Mouse (Mus musculus): ENCODE data around the gene Cntnap1. TPM values are rescaled to one million over a fixed set of nuclear protein-coding genes. Genes with fewer than 3 reads are reported as not detected.
"Not testable (repeated sequence)": the region's sequence is repeated elsewhere in the genome, so short reads cannot be mapped to it uniquely, and the experiment has no call there.

Cntnap1 gene
- 0.11 and 0.16 TPM in 2 replicates for polyA plus RNA-seq (2012; rRNA removed)
- polyA plus RNA-seq (2014; fragmentation: Nextera tagmentation; extraction: Ambion mirVana): 0.08 TPM in 1 of 2 replicates, not detected in the other

DNA sequence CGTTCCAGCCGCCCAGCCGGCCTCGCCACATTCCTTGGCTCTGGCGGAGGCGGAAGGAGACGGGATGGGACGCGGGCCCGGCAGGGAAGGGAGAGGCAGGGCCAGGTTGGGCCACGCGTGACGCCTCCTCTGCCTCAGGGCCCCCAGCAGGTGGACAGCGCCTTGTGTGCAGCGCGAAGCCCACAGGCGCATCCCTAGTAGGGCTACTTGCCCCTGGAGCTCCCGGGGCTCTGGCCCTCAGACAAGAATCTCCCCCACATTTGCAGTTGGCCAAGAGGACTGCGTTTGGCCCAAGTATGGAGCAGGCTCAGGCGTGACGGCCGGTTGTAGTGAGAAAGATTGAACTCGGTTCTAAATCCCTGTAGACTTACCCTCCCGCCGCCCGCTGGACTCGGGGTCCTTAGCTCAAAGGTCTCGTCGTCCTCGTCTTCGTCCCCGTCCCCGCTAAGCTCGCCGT lies at the start of gene Cntnap1:
Cntnap1 (plus strand) TSS at position 170 of the 457 bp plus-strand sequence.
- H3K27ac ChIP-seq: no peak within 1 kb of the TSS
- H3K4me3 ChIP-seq (ENCODE audit: insufficient read depth in 1 of 2, low read depth in 2 of 2, low read length in 2 of 2): peak within 1 kb of the TSS; percentile 49 to 68
- no peak within 1 kb of the TSS for H3K9ac ChIP-seq (replicated peaks)
- no peaks in the 10 kb centered on the region for H3K9me3 ChIP-seq (ENCODE audit: control insufficient read depth, low read length)
- peaks cover 100% of the 10 kb centered on the region for H3K27me3 ChIP-seq (ENCODE audit: control insufficient read depth, insufficient read depth, low read length)
- 1% methylated on average over 35 of the region's 35 CpGs for WGBS (ENCODE audit: insufficient replicate concordance)
- H3K4me2 ChIP-seq (ENCODE audit: low read depth): peak within 1 kb of the TSS; percentile 61
- peaks cover 0 to 12% of the 10 kb centered on the region in 2 experiments; a peak in 2 of 4 replicates for H3K4me1 ChIP-seq (replicated peaks; ENCODE audit: control insufficient read depth in 2 of 2, insufficient read depth in 2 of 2, low read length in 1 of 2)
- DNase-seq (ENCODE audit: low read depth in 3 of 3, low spot score in 3 of 3) (no peak), ATAC-seq (ENCODE audit: insufficient read depth) (no peak)
- no peaks in the 10 kb centered on the region for H3K36me3 ChIP-seq (replicated peaks; ENCODE audit: control insufficient read depth, insufficient read depth, low read depth)
- no peak for TF ChIP-seq EP300 (IDR thresholded peaks at IDR 0.05; ENCODE audit: low read depth)
- TF ChIP-seq CTCF (IDR thresholded peaks at IDR 0.05; ENCODE audit: low read depth): no peak

DNA sequence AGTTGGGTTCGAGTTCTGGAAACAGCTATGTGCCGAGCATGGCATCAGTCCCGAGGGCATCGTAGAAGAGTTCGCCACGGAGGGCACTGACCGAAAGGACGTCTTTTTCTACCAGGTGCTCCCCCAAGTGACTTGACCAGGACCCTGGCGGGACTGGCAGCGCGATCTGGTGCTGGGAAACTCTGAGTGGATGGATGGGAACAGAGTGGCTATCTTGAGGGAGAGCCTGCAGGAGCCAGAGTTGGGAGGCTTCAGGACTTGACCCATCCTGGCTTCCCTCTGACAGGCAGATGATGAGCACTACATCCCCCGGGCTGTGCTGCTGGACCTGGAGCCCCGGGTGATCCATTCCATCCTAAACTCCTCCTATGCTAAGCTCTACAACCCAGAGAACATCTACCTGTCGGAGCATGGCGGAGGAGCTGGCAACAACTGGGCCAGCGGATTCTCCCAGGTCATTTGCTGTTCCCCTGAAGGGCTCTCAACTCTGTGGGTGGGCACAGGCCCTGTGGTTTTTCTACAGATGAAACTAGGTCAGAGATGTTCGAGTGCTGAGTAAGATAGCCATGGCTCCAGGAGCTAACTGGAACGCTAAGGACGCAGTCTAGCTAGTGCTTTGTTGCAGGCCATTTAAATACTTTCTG lies 49.7 kb upstream of the Cntnap1 start:
- no peak for TF ChIP-seq EP300 (IDR thresholded peaks at IDR 0.05; ENCODE audit: low read depth)
- TF ChIP-seq CTCF (IDR thresholded peaks at IDR 0.05; ENCODE audit: low read depth): no peak

DNA sequence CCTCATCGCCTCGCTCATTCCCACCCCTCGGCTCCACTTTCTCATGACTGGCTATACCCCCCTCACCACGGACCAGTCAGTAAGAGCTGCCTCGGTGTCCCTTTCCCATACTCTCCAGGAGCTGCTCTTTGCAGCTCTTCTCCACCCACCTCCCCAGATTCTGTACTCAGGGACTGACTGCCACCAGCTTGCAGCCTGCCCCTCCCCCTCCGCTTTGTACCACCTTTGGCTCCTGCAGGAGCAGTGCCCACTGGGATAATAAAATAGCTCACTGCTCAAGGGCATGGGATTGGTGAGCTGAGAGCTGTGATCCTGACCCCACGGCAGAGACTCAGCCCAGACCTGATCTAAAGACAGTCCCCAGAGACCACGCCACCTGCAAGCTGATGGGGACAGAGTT lies 45.8 kb upstream of the Cntnap1 start:
- not testable (repeated sequence) for H3K4me2 ChIP-seq (ENCODE audit: low read depth); DNase-seq (ENCODE audit: low read depth in 3 of 3, low spot score in 3 of 3); H3K4me3 ChIP-seq (ENCODE audit: insufficient read depth in 1 of 2, low read depth in 2 of 2, low read length in 2 of 2); H3K9me3 ChIP-seq (ENCODE audit: control insufficient read depth, low read length); H3K36me3 ChIP-seq (replicated peaks; ENCODE audit: control insufficient read depth, insufficient read depth, low read depth); H3K27ac ChIP-seq; H3K9ac ChIP-seq (replicated peaks); ATAC-seq (ENCODE audit: insufficient read depth); H3K27me3 ChIP-seq (ENCODE audit: control insufficient read depth, insufficient read depth, low read length)
- 83% methylated on average over 8 of the region's 8 CpGs for WGBS (ENCODE audit: insufficient replicate concordance)
- H3K4me1 ChIP-seq (replicated peaks; ENCODE audit: control insufficient read depth in 2 of 2, insufficient read depth in 2 of 2, low read length in 1 of 2): peaks cover 6 to 10% of the 10 kb centered on the region in 2 experiments

More for the DNA sequence above, 49.7 kb upstream of the Cntnap1 start:
- Histone ChIP-seq H3K27me3 (ENCODE audit: control insufficient read depth, insufficient read depth, low read length) (no peaks in the 10 kb centered on the region), H3K27ac (peak overlapping the region; percentile 81), H3K4me1 (replicated peaks; ENCODE audit: control insufficient read depth in 2 of 2, insufficient read depth in 2 of 2, low read length in 1 of 2) (peaks cover 13 to 18% of the 10 kb centered on the region in 2 experiments), H3K9me3 (ENCODE audit: control insufficient read depth, low read length) (no peaks in the 10 kb centered on the region), H3K4me2 (ENCODE audit: low read depth) (peak overlapping the region; percentile 100), H3K9ac (replicated peaks) (peak overlapping the region; percentile 89), H3K36me3 (replicated peaks; ENCODE audit: control insufficient read depth, insufficient read depth, low read depth) (no peaks in the 10 kb centered on the region; the same call in 1 of the 2 replicates), H3K4me3 (ENCODE audit: insufficient read depth in 1 of 2, low read depth in 2 of 2, low read length in 2 of 2) (peak overlapping the region; percentile 71 to 86)
- DNase-seq (ENCODE audit: low read depth in 3 of 3, low spot score in 3 of 3) (no peak), ATAC-seq (ENCODE audit: insufficient read depth) (no peak)
- 21% methylated on average over 19 of the region's 19 CpGs for WGBS (ENCODE audit: insufficient replicate concordance)

DNA sequence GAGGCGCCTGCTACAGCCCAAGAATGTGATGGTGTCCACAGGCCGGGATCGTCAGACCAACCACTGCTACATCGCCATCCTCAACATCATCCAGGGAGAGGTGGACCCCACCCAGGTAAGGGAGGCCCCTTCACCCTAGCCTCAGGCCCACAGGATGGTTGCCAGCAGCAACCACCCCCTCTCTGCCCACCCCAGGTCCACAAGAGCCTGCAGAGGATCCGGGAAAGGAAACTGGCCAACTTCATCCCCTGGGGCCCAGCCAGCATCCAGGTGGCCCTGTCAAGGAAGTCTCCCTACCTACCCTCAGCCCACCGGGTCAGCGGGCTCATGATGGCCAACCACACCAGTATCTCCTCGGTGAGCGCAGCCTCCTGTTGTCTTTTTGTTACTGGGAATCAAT lies 45.3 kb upstream of the Cntnap1 start:
- not testable (repeated sequence) for H3K9ac ChIP-seq (replicated peaks); H3K4me2 ChIP-seq (ENCODE audit: low read depth); ATAC-seq (ENCODE audit: insufficient read depth); H3K4me3 ChIP-seq (ENCODE audit: insufficient read depth in 1 of 2, low read depth in 2 of 2, low read length in 2 of 2); H3K9me3 ChIP-seq (ENCODE audit: control insufficient read depth, low read length); H3K27ac ChIP-seq; H3K27me3 ChIP-seq (ENCODE audit: control insufficient read depth, insufficient read depth, low read length); DNase-seq (ENCODE audit: low read depth in 3 of 3, low spot score in 3 of 3); H3K36me3 ChIP-seq (replicated peaks; ENCODE audit: control insufficient read depth, insufficient read depth, low read depth)
- 91% methylated on average over 7 of the region's 9 CpGs for WGBS (ENCODE audit: insufficient replicate concordance)
- H3K4me1 ChIP-seq (replicated peaks; ENCODE audit: control insufficient read depth in 2 of 2, insufficient read depth in 2 of 2, low read length in 1 of 2): peaks cover 7 to 10% of the 10 kb centered on the region in 2 experiments

DNA sequence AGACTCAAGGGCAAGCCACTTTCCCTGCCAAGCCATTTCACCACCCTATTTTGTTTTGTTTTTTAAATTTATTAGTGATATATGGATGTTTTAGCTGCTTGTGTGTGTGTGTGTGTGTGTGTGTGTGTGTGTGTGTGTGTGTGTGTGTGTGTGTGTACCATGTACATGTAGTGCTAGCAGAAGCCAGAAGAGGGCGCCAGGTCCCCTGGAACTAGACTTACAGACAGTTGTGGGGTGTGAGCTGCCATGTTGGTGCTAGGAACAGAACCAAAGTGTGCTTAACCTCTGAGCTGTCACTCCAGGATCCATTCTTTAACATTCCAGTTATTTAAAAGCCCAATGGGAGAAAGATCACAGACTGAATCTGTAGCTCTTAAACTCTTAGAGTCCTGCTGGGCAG lies 43.2 kb upstream of the Cntnap1 start:
- Histone ChIP-seq H3K4me1 (replicated peaks; ENCODE audit: control insufficient read depth in 2 of 2, insufficient read depth in 2 of 2, low read length in 1 of 2) (peaks cover 2 to 13% of the 10 kb centered on the region in 2 experiments; a peak in 2 of 4 replicates), H3K36me3 (replicated peaks; ENCODE audit: control insufficient read depth, insufficient read depth, low read depth) (peaks cover 9% of the 10 kb centered on the region; the same call in 1 of the 2 replicates), H3K9ac (replicated peaks) (no peak overlapping the region), H3K27me3 (ENCODE audit: control insufficient read depth, insufficient read depth, low read length) (no peaks in the 10 kb centered on the region), H3K4me2 (ENCODE audit: low read depth) (no peak overlapping the region), H3K27ac (no peak overlapping the region), H3K4me3 (ENCODE audit: insufficient read depth in 1 of 2, low read depth in 2 of 2, low read length in 2 of 2) (no peak overlapping the region), H3K9me3 (ENCODE audit: control insufficient read depth, low read length) (no peaks in the 10 kb centered on the region; the same call in 1 of the 2 replicates)
- TF ChIP-seq CTCF (IDR thresholded peaks at IDR 0.05; ENCODE audit: low read depth) (peak; percentile 53), EP300 (IDR thresholded peaks at IDR 0.05; ENCODE audit: low read depth) (no peak)
- no peak for DNase-seq (ENCODE audit: low read depth in 3 of 3, low spot score in 3 of 3)
- 70% methylated on average over 1 of the region's 1 CpGs for WGBS (ENCODE audit: insufficient replicate concordance)
- no peak for ATAC-seq (ENCODE audit: insufficient read depth)

Measured in liver, embryonic 14.5 days (tissue).